Mouse (Mus musculus) forelimb bud, embryonic 11.5 days (tissue): ENCODE measurements at regions not wholly inside any gene's neighbourhood (a gene's known extent, or its start where the extent isn't known, plus 50 kb on each side); places are given as distances from the start of the nearest gene placed in this dataset.

Source experiments
- DNase-seq: peaks from one replicate; pipeline ENCODE4 v3.0.0-alpha.2; 2012; ENCODE audit warnings: low read depth, low spot score

GRCm38 (mm10) chr6:81564295-81564694 lies 359.2 kb upstream of the Gcfc2 start:
- no peak for DNase-seq

DNA sequence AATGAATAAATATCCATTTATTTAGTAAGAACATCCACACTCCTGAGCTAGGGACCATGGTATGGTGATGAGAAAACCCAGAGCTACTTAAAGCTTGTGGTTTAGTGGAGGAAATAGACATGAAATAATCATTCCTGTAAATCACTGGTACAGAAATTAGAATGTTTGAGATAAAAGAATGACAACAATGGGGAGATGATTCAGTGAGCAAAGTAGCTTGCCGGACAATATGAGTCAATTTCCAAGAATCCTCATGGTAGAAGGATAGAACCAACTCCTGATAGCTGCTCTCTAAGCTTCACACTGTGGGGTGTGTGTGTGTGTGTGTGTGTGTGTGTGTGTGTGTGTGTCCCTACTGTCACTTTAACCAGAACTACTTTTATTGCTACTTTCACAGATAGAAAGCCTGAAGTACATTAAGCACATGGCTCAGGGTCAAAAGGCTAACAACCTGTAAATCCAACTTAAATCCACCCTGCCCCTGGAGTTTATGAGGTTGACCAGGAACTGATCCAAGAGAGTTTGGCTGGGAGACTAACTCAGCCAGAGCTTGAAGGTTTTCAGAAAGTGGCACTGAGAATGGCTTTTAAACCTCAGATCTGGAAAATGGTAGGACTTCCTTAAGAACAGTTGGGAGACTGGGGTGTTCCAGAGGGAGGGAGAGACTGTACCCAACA lies 336.9 kb upstream of the Gcfc2 start:
- DNase-seq = peak; percentile 5

DNA sequence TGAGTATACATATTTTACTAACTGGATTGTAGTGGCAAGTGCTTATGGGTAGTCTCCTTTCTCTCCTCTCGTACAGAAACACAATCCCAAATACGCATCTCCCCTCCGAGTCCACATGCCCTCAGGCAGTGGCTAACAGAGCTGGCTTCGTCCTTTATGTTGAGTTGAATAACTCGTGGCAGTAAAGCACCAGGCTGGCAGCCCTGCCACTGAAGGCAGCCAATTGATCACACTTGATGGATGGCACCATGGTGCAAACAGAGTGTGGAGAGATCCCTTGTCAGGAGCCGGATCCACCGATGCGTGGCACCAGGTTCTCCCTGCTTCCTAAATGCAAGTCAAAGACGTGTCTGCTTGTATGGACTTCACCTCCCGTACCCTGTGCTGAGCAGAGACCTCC lies 333.7 kb upstream of the Gcfc2 start:
- no peak for DNase-seq

DNA sequence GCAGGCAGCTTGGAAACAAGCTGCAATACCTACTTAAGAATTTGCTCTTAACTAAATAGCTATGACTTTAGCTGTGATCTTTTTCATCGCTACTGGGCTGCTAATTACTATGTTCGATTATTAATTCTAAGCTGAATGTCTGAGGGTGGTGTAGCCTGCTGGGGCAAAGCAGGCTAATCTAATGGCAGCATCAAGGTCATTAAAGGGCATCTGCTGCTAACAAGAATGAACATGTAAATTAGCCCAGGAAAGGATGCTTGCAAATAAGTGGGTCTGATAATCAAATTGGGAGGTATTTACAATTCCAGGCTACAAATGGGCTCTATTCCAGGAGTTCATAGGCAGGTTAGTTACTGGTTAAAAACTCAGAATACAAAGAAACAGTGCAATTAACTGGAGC lies 327.5 kb upstream of the Gcfc2 start:
- no peak for DNase-seq

- no peak for DNase-seq
Measured at GRCm38 (mm10) chr6:81608637-81609036, 314.8 kb upstream of the Gcfc2 start.

GRCm38 (mm10) chr6:81611980-81612379 lies 311.5 kb upstream of the Gcfc2 start:
- DNase-seq = no peak

DNA sequence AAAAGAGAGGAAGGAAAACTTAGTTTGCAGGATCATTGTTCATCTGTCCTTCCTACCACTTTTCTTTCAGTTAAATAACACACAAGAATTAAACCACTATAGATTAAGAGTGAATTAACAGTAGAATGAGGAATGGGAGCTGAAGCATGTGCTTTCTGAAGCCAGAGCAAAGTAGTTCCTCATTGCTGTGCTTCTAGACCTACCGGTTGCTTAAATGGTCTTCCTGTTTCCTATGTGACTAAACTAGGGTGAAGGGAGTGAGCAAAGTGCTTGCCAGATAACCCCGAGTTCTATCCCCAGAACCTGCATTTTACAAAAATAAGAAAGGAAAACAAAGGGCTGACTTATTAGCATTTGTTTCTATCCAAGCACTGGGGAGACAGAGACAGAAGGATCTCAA lies 305.5 kb upstream of the Gcfc2 start:
- no peak for DNase-seq

DNA sequence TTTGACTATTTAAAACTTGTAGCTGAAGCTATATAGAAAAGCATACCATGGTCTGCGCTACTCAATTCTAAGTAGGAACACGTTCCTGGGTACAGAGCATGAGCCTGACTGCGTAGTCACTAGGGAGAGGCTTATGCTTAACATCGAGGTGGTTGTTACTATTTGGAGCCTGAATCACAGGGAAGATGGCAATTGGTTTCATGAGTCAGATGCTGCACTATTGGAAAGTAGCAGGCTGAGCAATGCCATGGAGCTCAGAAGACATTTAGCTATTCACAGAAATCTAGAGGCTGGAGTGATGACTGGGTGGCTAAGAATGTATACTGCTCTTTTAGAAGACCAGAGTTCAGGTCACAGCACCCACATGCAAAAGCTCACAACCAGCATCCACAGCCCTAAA lies 302.4 kb upstream of the Gcfc2 start:
- no peak for DNase-seq

DNA sequence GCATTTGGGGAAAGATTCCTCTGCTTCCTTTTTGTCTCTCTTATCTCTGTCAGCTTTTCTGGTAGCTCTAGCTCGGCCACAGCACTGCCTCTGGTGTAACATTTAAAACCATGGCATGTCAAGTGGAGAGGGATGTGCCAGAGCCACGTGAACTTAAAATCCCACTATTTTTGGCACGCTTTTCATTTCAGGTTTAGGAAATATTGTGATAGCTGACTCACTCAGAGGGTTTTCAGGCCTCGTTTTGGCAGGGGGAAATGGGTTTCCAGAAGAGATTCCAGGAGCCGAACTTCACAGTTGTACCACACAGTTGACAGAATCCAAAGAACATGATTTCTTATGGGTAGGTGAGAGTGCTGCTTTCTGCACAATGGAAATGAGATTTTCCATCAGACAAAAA lies 300.8 kb upstream of the Gcfc2 start:
- no peak for DNase-seq

GRCm38 (mm10) chr6:81625016-81625415 lies 298.5 kb upstream of the Gcfc2 start:
- DNase-seq = no peak

DNA sequence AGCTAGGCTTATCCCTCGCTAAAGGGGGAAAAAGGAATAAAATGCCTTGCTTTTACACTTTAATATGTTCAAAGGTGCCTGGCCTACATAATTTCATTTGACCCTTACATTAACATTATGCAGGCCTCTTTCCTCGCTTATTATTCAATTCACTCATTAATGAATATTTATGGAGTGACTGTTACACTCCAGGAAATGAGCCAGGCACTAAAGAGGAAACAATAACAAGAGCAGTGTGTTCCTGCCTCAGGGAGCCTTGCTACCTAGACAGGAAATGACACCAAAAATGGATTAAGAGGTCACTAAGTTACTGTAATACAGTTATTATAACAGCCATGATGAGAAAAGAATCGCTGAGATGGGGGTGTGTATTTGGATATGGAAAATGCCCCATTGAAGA lies 289.9 kb upstream of the Gcfc2 start:
- DNase-seq = peak; percentile 54

DNA sequence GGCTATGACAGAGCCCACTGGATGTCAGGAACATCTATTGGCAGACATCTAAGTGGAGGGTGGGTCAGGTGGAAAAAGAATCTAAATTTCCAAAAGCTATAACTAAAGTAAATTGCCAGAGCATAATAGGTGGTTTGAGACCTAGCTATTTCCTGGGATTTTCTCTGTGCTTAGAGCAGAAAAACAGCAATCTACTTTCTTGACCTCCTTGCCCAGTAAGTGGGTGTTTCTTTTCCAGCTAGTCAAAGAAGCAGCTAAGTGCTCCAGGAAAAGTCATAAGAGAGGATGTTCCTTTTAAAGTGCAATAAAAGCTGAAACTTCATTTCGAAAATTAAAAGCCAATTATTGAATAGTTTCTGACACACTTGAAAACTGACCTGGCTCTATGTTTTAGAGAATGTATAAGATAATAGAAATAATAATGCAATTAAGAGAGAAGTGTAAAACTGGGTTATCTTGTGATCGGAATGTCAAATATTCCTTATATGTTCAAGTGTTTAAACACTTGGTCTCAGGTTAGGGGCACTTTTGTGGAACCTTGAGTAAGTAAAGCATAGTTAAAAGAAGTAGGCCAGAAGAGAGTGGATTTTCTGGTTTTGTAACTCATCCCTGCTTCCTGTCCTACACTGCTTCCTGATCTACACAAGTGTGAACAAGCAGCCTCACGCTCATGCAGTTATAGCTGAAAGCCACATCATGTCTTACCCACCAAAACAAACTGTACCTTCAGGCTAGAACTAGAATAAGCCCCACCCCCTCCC lies 275.7 kb upstream of the Gcfc2 start:
- no peak for DNase-seq

GRCm38 (mm10) chr6:81651856-81652255 lies 271.6 kb upstream of the Gcfc2 start:
- DNase-seq = no peak

DNA sequence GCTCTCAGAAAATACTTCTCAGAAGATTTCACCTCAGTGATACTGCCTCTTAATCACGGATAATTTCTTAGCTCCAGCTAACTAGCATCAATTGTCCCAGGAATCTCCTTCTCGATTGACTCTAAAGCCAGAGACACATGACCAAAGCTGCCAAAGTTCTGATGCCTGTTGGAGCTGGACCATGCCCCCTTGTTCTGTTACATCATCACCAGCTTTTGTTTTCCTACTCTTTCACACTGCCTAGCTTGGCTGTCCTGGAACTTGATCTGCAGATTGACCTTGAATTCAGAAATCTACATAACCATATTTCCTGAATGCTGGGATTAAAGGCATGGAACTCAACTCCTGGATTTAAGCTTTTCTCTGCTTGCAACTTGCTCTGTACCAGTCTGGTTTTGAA lies 268.3 kb upstream of the Gcfc2 start:
- DNase-seq = no peak

DNA sequence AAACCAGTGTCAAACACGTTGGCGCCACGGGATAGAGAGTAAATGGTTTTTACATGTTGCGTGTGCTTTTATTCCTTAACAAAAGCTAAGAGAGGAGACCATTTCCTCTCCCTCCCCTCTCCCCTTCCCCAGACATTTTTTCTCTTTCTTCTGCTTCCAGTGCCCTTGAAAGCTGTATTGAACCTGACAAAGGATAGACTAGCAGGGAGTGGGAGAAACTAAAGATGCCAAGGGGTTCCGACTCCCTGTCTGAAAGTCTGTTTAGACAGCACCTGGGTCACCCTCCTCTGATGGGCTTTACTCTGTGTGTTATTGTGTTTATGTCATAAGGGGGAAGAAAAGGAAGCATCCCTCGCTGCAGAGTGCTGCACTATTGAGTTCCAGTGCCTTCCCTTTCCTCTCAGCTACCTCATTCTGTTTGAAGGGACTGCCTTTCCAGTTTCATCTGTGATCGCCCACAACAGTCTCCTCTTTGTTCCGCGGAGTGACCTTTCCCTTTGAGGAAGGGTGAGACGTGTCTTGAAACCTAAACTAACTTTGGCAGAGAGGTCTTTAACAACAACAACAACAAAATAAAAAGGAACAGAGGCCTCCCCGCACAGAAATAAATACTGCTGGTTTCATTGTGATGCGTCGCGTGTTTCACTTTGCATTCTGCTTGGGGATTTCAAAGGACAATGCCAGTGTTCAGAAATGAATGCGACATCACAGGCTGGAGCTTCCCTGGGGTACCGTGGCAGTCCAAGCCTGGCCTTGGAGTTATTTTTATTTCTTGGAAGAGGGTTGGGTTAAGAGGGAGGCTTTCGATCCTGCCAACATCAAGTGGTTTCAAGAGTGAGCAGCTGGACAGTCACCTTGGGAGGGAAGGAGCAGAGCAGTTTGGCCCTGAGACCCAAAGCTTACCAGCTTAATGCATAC lies 262.7 kb upstream of the Gcfc2 start:
- no peak for DNase-seq

DNA sequence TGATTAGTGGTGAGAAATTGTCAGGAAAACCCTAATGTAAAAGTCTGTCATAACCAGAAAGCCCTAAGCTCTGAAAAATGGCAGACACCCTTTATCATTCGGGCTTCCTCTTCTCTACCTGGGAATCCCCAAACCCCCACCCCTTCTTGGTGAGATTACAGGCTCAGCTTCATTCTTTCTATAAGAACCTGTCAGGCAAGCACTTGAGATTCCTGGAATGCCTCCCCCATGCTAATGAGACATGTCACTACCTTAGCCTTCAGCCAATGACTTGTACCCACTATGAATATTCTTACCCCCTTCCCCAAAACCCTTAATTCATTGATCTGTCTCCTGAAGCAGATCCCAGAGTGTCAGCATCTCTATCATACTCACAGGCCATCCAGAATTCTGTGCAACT lies 254.5 kb upstream of the Gcfc2 start:
- no peak for DNase-seq

- no peak for DNase-seq
Measured at GRCm38 (mm10) chr6:81673316-81673715, 250.2 kb upstream of the Gcfc2 start.

- DNase-seq = no peak
Measured at GRCm38 (mm10) chr6:81697284-81697683, 226.2 kb upstream of the Gcfc2 start.

- no peak for DNase-seq
Measured at GRCm38 (mm10) chr6:81698173-81698572, 225.3 kb upstream of the Gcfc2 start.

GRCm38 (mm10) chr6:81714867-81715266 lies 208.6 kb upstream of the Gcfc2 start:
- no peak for DNase-seq

GRCm38 (mm10) chr6:81716371-81716770 lies 207.1 kb upstream of the Gcfc2 start:
- no peak for DNase-seq
